Mouse (Mus musculus): ENCODE data around the gene Tfpi. TPM values are rescaled to one million over a fixed set of nuclear protein-coding genes. Genes with fewer than 3 reads are reported as not detected.
A peak's percentile ranks its signal among the peaks of the same experiment; 100 is the strongest.
"Not testable (repeated sequence)": the region's sequence is repeated elsewhere in the genome, so short reads cannot be mapped to it uniquely, and the experiment has no call there.

Tfpi gene
- polyA plus RNA-seq, 1 experiment: 0.31 TPM

DNA sequence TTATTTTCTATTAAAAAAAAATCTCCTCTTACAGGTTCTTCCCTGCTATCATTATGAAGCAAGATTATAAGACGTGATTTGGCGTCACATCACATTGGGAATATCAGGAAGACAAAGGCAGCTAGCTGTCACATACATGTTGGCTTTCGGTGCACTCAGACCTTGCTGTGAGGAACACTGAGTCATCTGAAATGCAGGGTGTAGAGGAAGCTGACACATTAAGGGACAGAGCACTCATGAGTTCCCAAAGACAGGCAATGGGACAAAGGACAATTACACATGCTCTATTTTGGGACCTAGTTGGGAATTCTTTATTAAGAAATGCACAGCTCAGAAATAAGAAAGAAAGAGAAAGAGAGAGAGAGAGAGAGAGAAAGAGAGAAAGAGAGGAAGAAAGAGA lies 71.7 kb downstream of the Tfpi start:
- Histone ChIP-seq H3K27me3 (replicated peaks) (no peaks in the 10 kb centered on the region), H3K9me3 (no peaks in the 10 kb centered on the region), H3K36me3 (replicated peaks; ENCODE audit: low read length) (no peaks in the 10 kb centered on the region), H3K4me1 (peaks cover 17% of the 10 kb centered on the region), H3K4me3 (replicated peaks) (peak overlapping the region; percentile 50)
- TF ChIP-seq FLI1 (IDR thresholded peaks at IDR 0.05; ENCODE audit: low read length): no peak
- TF ChIP-seq GATA1 (IDR thresholded peaks at IDR 0.05; ENCODE audit: borderline replicate concordance, low read length): no peak

GRCm38 (mm10) chr2:84402713-84403112 lies 73.9 kb downstream of the Tfpi start:
- Histone ChIP-seq H3K27me3 (replicated peaks) (no peaks in the 10 kb centered on the region), H3K36me3 (replicated peaks; ENCODE audit: low read length) (no peaks in the 10 kb centered on the region), H3K4me3 (replicated peaks) (no peak overlapping the region), H3K4me1 (peaks cover 10% of the 10 kb centered on the region), H3K9me3 (no peaks in the 10 kb centered on the region)
- TF ChIP-seq FLI1 (IDR thresholded peaks at IDR 0.05; ENCODE audit: low read length): no peak
- no peak for TF ChIP-seq GATA1 (IDR thresholded peaks at IDR 0.05; ENCODE audit: borderline replicate concordance, low read length)

GRCm38 (mm10) chr2:84396557-84396956 lies 80.0 kb downstream of the Tfpi start:
- H3K4me3 ChIP-seq (replicated peaks): no peak overlapping the region
- no peak for TF ChIP-seq FLI1 (IDR thresholded peaks at IDR 0.05; ENCODE audit: low read length)
- no peak for TF ChIP-seq GATA1 (IDR thresholded peaks at IDR 0.05; ENCODE audit: borderline replicate concordance, low read length)
- H3K4me1 ChIP-seq: peaks cover 17% of the 10 kb centered on the region
- no peaks in the 10 kb centered on the region for H3K27me3 ChIP-seq (replicated peaks)
- no peaks in the 10 kb centered on the region for H3K9me3 ChIP-seq
- peaks cover 2% of the 10 kb centered on the region for H3K36me3 ChIP-seq (replicated peaks; ENCODE audit: low read length)

DNA sequence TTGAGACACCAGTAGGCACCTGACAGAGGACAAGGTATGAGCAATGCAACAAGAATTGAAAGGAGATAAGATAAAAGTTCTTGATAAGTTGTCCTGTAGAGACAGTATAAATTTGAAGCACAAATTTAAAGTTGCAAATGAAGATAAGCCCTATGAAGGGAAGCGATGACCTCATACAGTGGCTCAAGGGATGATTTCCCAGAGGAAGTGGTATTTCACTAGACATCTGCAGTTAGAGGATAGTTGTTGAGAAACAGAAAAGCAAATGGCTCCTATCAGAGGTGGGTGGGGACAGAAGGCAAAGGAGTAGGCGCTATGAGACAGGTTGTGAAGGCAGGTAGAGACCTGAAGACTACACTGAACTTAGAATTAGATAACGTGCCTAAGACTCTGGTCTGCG lies 83.3 kb downstream of the Tfpi start:
- H3K9me3 ChIP-seq: no peaks in the 10 kb centered on the region
- peaks cover 2% of the 10 kb centered on the region for H3K36me3 ChIP-seq (replicated peaks; ENCODE audit: low read length)
- no peak overlapping the region for H3K4me3 ChIP-seq (replicated peaks)
- peaks cover 28% of the 10 kb centered on the region for H3K4me1 ChIP-seq
- H3K27me3 ChIP-seq (replicated peaks): no peaks in the 10 kb centered on the region
- TF ChIP-seq GATA1 (IDR thresholded peaks at IDR 0.05; ENCODE audit: borderline replicate concordance, low read length) (no peak; the same call in 2 of the 3 replicates), FLI1 (IDR thresholded peaks at IDR 0.05; ENCODE audit: low read length) (no peak)

DNA sequence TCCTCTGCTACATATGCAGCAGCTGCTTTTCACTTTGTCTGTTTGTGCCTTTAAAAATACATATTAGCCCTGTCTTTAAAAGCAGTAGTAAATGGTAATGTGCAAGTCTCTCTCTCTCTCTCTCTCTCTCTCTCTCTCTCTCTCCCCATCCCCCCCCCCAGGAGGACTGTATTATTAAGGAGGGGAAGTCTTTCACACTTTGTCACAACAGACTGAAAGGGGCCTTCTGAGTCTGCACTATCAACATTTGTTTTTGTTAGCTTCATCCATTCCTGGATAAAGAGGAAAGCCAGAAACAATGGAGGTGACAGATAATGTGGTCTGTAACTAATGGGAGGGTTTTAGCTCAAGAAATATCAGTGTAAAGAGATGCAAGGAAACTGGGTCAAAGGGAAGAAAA lies 87.5 kb downstream of the Tfpi start:
- Histone ChIP-seq H3K4me1 (peaks cover 33% of the 10 kb centered on the region), H3K27me3 (replicated peaks) (no peaks in the 10 kb centered on the region), H3K4me3 (replicated peaks) (no peak overlapping the region), H3K36me3 (replicated peaks; ENCODE audit: low read length) (no peaks in the 10 kb centered on the region), H3K9me3 (no peaks in the 10 kb centered on the region)
- TF ChIP-seq FLI1 (IDR thresholded peaks at IDR 0.05; ENCODE audit: low read length) (no peak), GATA1 (IDR thresholded peaks at IDR 0.05; ENCODE audit: borderline replicate concordance, low read length) (no peak)

DNA sequence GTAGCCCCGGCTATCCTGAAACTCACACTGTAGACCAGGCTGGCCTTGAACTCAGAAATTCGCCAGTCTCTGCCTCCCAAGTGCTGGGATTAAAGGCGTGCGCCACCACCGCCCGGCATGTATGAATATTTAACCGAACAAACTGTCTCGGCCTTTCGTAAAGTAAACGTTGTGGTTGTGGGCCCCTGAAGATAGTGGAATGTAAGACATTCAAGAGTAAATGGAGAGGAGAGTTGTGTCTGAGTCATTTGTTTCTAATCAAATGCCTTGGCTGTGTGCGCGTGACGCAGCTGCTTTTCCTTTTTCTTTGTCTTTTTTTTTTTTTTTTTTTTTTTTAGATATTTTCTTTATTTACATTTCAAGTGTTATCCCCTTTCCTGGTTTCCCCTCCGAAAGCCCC lies 88.0 kb downstream of the Tfpi start:
- peaks cover 28% of the 10 kb centered on the region for H3K4me1 ChIP-seq

GRCm38 (mm10) chr2:84388023-84388416 lies 88.6 kb downstream of the Tfpi start:
- H3K4me1 ChIP-seq: peaks cover 23% of the 10 kb centered on the region
- H3K4me3 ChIP-seq (replicated peaks): no peak overlapping the region
- no peaks in the 10 kb centered on the region for H3K36me3 ChIP-seq (replicated peaks; ENCODE audit: low read length)
- TF ChIP-seq GATA1 (IDR thresholded peaks at IDR 0.05; ENCODE audit: borderline replicate concordance, low read length): no peak
- TF ChIP-seq FLI1 (IDR thresholded peaks at IDR 0.05; ENCODE audit: low read length): no peak
- H3K9me3 ChIP-seq: no peaks in the 10 kb centered on the region
- no peaks in the 10 kb centered on the region for H3K27me3 ChIP-seq (replicated peaks)

More for the DNA sequence above, 88.0 kb downstream of the Tfpi start:
- H3K27me3 ChIP-seq (replicated peaks); H3K9me3 ChIP-seq; H3K4me3 ChIP-seq (replicated peaks); H3K36me3 ChIP-seq (replicated peaks; ENCODE audit: low read length): not testable (repeated sequence)

DNA sequence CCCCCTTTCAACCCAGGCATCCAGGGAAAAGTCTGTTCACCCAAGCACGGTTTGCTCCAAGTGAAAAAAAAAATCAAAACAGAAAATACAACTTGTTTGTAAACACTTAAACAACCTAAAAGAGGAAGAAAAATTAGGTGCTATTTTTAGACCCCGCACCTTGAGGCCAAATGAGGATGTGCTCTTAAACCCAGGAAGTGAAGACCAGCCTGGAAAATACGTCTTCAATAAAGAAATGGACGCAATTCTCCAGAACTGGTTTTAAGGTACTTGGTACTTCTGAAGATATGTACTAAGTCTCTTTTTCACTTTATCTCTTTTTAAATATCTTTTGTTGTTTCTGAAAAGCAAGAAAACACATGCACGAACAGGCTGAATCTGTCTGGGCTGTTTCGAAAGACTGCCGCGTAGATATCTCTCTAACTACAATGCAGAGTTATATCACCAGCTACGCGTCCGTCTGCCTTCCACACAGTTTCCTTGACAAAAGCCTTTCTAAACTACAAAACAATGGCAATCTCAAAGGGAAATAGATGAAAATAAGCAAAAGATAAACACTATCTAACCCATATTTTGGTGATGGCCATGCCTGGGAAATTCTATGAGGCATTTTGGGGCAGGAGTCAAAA lies 89.1 kb downstream of the Tfpi start:
- no peaks in the 10 kb centered on the region for H3K36me3 ChIP-seq (replicated peaks; ENCODE audit: low read length)
- no peak overlapping the region for H3K4me3 ChIP-seq (replicated peaks)
- H3K9me3 ChIP-seq: no peaks in the 10 kb centered on the region
- no peaks in the 10 kb centered on the region for H3K27me3 ChIP-seq (replicated peaks)
- TF ChIP-seq FLI1 (IDR thresholded peaks at IDR 0.05; ENCODE audit: low read length) (no peak), GATA1 (IDR thresholded peaks at IDR 0.05; ENCODE audit: borderline replicate concordance, low read length) (no peak)
- H3K4me1 ChIP-seq: peaks cover 17% of the 10 kb centered on the region

DNA sequence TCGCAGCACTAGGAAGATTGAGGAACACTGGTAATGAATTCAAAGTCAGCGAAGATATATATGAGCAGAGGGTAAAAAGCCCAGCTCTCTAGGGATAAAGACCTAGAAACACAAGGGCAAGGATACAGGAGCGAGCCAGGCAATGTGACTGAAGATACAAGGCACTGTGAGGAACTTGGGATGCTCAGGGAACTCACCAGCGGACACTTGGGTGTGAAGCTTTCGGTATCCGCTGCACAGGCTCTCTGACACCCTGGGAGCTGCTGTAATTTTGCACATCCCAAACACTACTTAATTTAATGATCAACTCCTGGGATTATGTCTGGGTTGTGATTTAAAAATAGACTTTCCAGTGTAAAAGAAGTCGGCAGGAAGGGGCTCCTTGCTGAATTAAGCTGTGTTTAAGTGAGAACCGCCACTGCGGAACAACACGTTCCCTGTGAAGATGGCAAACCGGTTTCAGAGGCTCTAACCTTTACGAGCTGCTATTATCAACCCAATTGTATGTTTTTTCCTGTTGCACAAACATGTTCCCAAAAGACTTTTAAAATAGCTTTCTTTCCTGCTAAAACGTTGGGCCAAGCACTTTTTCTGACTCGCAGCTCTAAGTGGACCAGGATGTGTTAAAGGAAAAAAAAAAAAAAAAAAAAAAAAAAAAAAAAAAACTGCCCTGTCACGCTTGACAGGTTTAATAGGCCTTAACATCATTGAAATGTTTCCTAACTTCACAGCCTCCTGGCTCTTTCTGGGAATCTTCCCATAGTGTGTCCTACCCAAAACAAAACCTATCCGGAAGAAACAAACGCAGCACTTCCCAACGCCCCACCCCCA lies 89.8 kb downstream of the Tfpi start:
- no peaks in the 10 kb centered on the region for H3K9me3 ChIP-seq
- peaks cover 17% of the 10 kb centered on the region for H3K4me1 ChIP-seq
- H3K4me3 ChIP-seq (replicated peaks): no peak overlapping the region
- TF ChIP-seq GATA1 (IDR thresholded peaks at IDR 0.05; ENCODE audit: borderline replicate concordance, low read length): no peak
- TF ChIP-seq FLI1 (IDR thresholded peaks at IDR 0.05; ENCODE audit: low read length): no peak
- H3K27me3 ChIP-seq (replicated peaks): no peaks in the 10 kb centered on the region
- H3K36me3 ChIP-seq (replicated peaks; ENCODE audit: low read length): no peaks in the 10 kb centered on the region

DNA sequence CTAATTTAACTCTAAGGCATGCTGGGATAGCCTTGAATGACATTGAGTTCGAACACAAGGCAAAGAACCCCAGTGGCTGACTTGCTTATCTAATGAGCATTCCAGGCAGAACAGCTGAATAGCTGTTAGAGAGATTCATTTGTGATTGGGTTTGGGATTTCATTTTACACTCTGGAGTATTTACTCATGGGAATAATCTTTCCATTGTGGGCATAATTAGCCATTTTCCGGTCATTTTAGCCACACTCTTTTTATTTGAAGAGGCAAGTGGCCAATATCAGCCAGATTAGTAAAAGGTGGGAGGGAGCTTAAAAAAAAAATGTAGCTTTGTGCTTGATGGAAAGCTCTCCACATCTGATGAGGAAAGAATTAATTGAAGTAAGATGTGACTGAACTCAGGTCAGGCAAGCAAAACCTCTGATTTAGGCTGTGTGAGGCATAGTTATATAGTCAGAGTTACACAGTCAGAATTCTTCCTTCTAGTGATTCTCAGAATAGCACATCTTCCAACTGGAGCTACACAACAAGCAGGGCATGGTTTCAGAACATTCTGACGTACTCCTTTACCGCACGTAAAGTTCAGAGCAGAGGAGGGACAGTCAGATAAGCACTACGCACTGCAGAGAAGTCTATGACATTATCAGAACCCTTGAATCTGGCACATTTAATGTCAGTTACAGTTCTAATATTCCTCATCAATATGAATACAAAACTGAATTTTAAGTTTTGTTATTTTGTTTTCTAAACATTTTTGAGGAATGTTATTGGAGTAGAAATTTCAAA lies 91.5 kb downstream of the Tfpi start:
- H3K9me3 ChIP-seq: no peaks in the 10 kb centered on the region
- peaks cover 17% of the 10 kb centered on the region for H3K4me1 ChIP-seq
- no peak overlapping the region for H3K4me3 ChIP-seq (replicated peaks)
- H3K27me3 ChIP-seq (replicated peaks): no peaks in the 10 kb centered on the region
- TF ChIP-seq FLI1 (IDR thresholded peaks at IDR 0.05; ENCODE audit: low read length) (no peak), GATA1 (IDR thresholded peaks at IDR 0.05; ENCODE audit: borderline replicate concordance, low read length) (no peak)
- peaks cover 3% of the 10 kb centered on the region for H3K36me3 ChIP-seq (replicated peaks; ENCODE audit: low read length)

Data from megakaryocyte, embryonic 14.5 days (primary cell).